Mouse (Mus musculus): ENCODE measurements around the gene 1810062G17Rik.

DNA sequence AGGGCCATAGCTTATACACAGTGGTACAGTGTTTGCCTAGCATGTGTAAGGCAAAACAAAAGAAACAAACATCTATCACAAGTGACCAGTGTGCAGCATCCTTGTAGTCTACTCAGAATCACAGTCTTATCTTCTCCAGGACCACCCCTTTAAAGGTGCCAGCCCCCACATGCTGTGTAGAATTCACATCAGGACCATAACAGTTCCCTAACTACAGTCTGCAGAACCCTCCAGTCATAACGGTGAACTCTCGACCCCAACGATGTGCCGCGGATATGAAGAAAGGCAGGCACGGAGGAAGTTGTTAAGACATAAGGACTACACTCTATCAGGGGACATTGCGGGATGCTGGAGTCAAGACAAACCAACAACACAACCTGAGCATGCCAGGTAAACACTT lies 23.7 kb downstream of the 1810062G17Rik start:
- TF ChIP-seq CTCF (conservative IDR thresholded peaks at IDR 0.05; ENCODE audit: low read length) (no peak), NANOG (IDR thresholded peaks at IDR 0.05; ENCODE audit: borderline replicate concordance, low read length) (no peak)

Measured in E14TG2a.4 (cell line).